Mouse (Mus musculus): ENCODE measurements around the gene Krt222. TPM values are rescaled to one million over a fixed set of nuclear protein-coding genes. Genes with fewer than 3 reads are reported as not detected.

Krt222 gene
- 0.29 and 0.59 TPM in 2 replicates for polyA plus RNA-seq (2014; fragmentation: Nextera tagmentation; extraction: Ambion mirVana)

- Histone ChIP-seq H3K9me3 (ENCODE audit: control insufficient read depth, low read length) (no peaks in the 10 kb centered on the region), H3K27ac (ENCODE audit: low read depth, low read length) (no peak within 1 kb of the TSS), H3K27me3 (ENCODE audit: control insufficient read depth, insufficient read depth, low read length) (no peaks in the 10 kb centered on the region), H3K4me3 (ENCODE audit: low read depth, low read length) (peak within 1 kb of the TSS; percentile 24; the same call in 1 of the 2 replicates), H3K4me2 (ENCODE audit: low read depth, low read length, severe bottlenecking) (peak within 1 kb of the TSS; percentile 51), H3K36me3 (ENCODE audit: control insufficient read depth, insufficient read depth, low read length) (no peaks in the 10 kb centered on the region), H3K9ac (ENCODE audit: low read length) (peak within 1 kb of the TSS; percentile 45), H3K4me1 (replicated peaks; ENCODE audit: control insufficient read depth, insufficient read depth, low read length) (peaks cover 4% of the 10 kb centered on the region; the same call in 1 of the 2 replicates)
- WGBS: 7% methylated on average over 17 of the region's 17 CpGs
- no peak for ATAC-seq (replicated peaks; ENCODE audit: low FRiP score)
- DNase-seq (ENCODE audit: low spot score): no peak
Observed at GRCm38 (mm10) chr11:99243820-99244374, at the start of gene Krt222. Gene Krt222 (minus strand): TSS chr11:99244085.

GRCm38 (mm10) chr11:99292846-99293245 lies 49.0 kb upstream of the Krt222 start:
- no peak overlapping the region for H3K4me2 ChIP-seq (ENCODE audit: low read depth, low read length, severe bottlenecking)
- no peaks in the 10 kb centered on the region for H3K27me3 ChIP-seq (ENCODE audit: control insufficient read depth, insufficient read depth, low read length)
- 64% methylated on average over 5 of the region's 5 CpGs for WGBS
- DNase-seq (ENCODE audit: low spot score) (peak; percentile 59), ATAC-seq (replicated peaks; ENCODE audit: low FRiP score) (no peak)
- no peaks in the 10 kb centered on the region for H3K36me3 ChIP-seq (ENCODE audit: control insufficient read depth, insufficient read depth, low read length)
- H3K9me3 ChIP-seq (ENCODE audit: control insufficient read depth, low read length): no peaks in the 10 kb centered on the region
- H3K4me3 ChIP-seq (ENCODE audit: low read depth, low read length): no peak overlapping the region
- H3K27ac ChIP-seq (ENCODE audit: low read depth, low read length): no peak overlapping the region
- no peaks in the 10 kb centered on the region for H3K4me1 ChIP-seq (replicated peaks; ENCODE audit: control insufficient read depth, insufficient read depth, low read length)
- no peak overlapping the region for H3K9ac ChIP-seq (ENCODE audit: low read length)

GRCm38 (mm10) chr11:99284833-99285312 lies 41.0 kb upstream of the Krt222 start, which contains the start of gene Krt24:
Gene Krt24 (minus strand): TSS chr11:99285262.
- ATAC-seq (replicated peaks; ENCODE audit: low FRiP score) (no peak), DNase-seq (ENCODE audit: low spot score) (no peak)
- no peaks in the 10 kb centered on the region for H3K4me1 ChIP-seq (replicated peaks; ENCODE audit: control insufficient read depth, insufficient read depth, low read length)
- no peaks in the 10 kb centered on the region for H3K36me3 ChIP-seq (ENCODE audit: control insufficient read depth, insufficient read depth, low read length)
- H3K4me3 ChIP-seq (ENCODE audit: low read depth, low read length): no peak within 1 kb of the TSS
- no peaks in the 10 kb centered on the region for H3K27me3 ChIP-seq (ENCODE audit: control insufficient read depth, insufficient read depth, low read length)
- 61% methylated on average over 11 of the region's 11 CpGs for WGBS
- H3K4me2 ChIP-seq (ENCODE audit: low read depth, low read length, severe bottlenecking): no peak within 1 kb of the TSS
- no peak within 1 kb of the TSS for H3K9ac ChIP-seq (ENCODE audit: low read length)
- H3K27ac ChIP-seq (ENCODE audit: low read depth, low read length): no peak within 1 kb of the TSS
- H3K9me3 ChIP-seq (ENCODE audit: control insufficient read depth, low read length): no peaks in the 10 kb centered on the region

- Histone ChIP-seq H3K4me2 (ENCODE audit: low read depth, low read length, severe bottlenecking) (no peak overlapping the region), H3K4me3 (ENCODE audit: low read depth, low read length) (no peak overlapping the region), H3K9ac (ENCODE audit: low read length) (no peak overlapping the region), H3K9me3 (ENCODE audit: control insufficient read depth, low read length) (no peaks in the 10 kb centered on the region), H3K36me3 (ENCODE audit: control insufficient read depth, insufficient read depth, low read length) (no peaks in the 10 kb centered on the region), H3K4me1 (replicated peaks; ENCODE audit: control insufficient read depth, insufficient read depth, low read length) (no peaks in the 10 kb centered on the region), H3K27me3 (ENCODE audit: control insufficient read depth, insufficient read depth, low read length) (no peaks in the 10 kb centered on the region), H3K27ac (ENCODE audit: low read depth, low read length) (no peak overlapping the region)
- no peak for ATAC-seq (replicated peaks; ENCODE audit: low FRiP score)
- 81% methylated on average over 5 of the region's 5 CpGs for WGBS
- DNase-seq (ENCODE audit: low spot score): no peak
Observed at GRCm38 (mm10) chr11:99284011-99284410, 40.1 kb upstream of the Krt222 start.

- no peak overlapping the region for H3K4me2 ChIP-seq (ENCODE audit: low read depth, low read length, severe bottlenecking)
- no peak for DNase-seq (ENCODE audit: low spot score)
- no peak for ATAC-seq (replicated peaks; ENCODE audit: low FRiP score)
- no peaks in the 10 kb centered on the region for H3K4me1 ChIP-seq (replicated peaks; ENCODE audit: control insufficient read depth, insufficient read depth, low read length)
- H3K4me3 ChIP-seq (ENCODE audit: low read depth, low read length): no peak overlapping the region
- 60% methylated on average over 4 of the region's 4 CpGs for WGBS
- H3K36me3 ChIP-seq (ENCODE audit: control insufficient read depth, insufficient read depth, low read length): no peaks in the 10 kb centered on the region
- H3K27me3 ChIP-seq (ENCODE audit: control insufficient read depth, insufficient read depth, low read length): no peaks in the 10 kb centered on the region
- H3K27ac ChIP-seq (ENCODE audit: low read depth, low read length): no peak overlapping the region
- H3K9ac ChIP-seq (ENCODE audit: low read length): no peak overlapping the region
- no peaks in the 10 kb centered on the region for H3K9me3 ChIP-seq (ENCODE audit: control insufficient read depth, low read length)
Observed at GRCm38 (mm10) chr11:99283334-99283733, 39.4 kb upstream of the Krt222 start.

- Histone ChIP-seq H3K9me3 (ENCODE audit: control insufficient read depth, low read length) (no peaks in the 10 kb centered on the region), H3K27ac (ENCODE audit: low read depth, low read length) (no peak overlapping the region), H3K9ac (ENCODE audit: low read length) (no peak overlapping the region), H3K27me3 (ENCODE audit: control insufficient read depth, insufficient read depth, low read length) (no peaks in the 10 kb centered on the region), H3K36me3 (ENCODE audit: control insufficient read depth, insufficient read depth, low read length) (no peaks in the 10 kb centered on the region), H3K4me2 (ENCODE audit: low read depth, low read length, severe bottlenecking) (no peak overlapping the region), H3K4me3 (ENCODE audit: low read depth, low read length) (no peak overlapping the region), H3K4me1 (replicated peaks; ENCODE audit: control insufficient read depth, insufficient read depth, low read length) (no peaks in the 10 kb centered on the region)
- ATAC-seq (replicated peaks; ENCODE audit: low FRiP score) (no peak), DNase-seq (ENCODE audit: low spot score) (no peak)
- 78% methylated on average over 9 of the region's 9 CpGs for WGBS
Observed at GRCm38 (mm10) chr11:99281116-99281515, 37.2 kb upstream of the Krt222 start.

GRCm38 (mm10) chr11:99279986-99280385 lies 36.1 kb upstream of the Krt222 start:
- Histone ChIP-seq H3K9me3 (ENCODE audit: control insufficient read depth, low read length) (no peaks in the 10 kb centered on the region), H3K4me3 (ENCODE audit: low read depth, low read length) (no peak overlapping the region), H3K4me1 (replicated peaks; ENCODE audit: control insufficient read depth, insufficient read depth, low read length) (no peaks in the 10 kb centered on the region), H3K9ac (ENCODE audit: low read length) (no peak overlapping the region), H3K4me2 (ENCODE audit: low read depth, low read length, severe bottlenecking) (no peak overlapping the region), H3K27me3 (ENCODE audit: control insufficient read depth, insufficient read depth, low read length) (no peaks in the 10 kb centered on the region), H3K27ac (ENCODE audit: low read depth, low read length) (no peak overlapping the region), H3K36me3 (ENCODE audit: control insufficient read depth, insufficient read depth, low read length) (no peaks in the 10 kb centered on the region)
- ATAC-seq (replicated peaks; ENCODE audit: low FRiP score) (no peak), DNase-seq (ENCODE audit: low spot score) (no peak)
- 82% methylated on average over 5 of the region's 5 CpGs for WGBS

GRCm38 (mm10) chr11:99276786-99277185 lies 32.9 kb upstream of the Krt222 start:
- Histone ChIP-seq H3K4me2 (ENCODE audit: low read depth, low read length, severe bottlenecking) (no peak overlapping the region), H3K27me3 (ENCODE audit: control insufficient read depth, insufficient read depth, low read length) (no peaks in the 10 kb centered on the region), H3K9ac (ENCODE audit: low read length) (no peak overlapping the region), H3K9me3 (ENCODE audit: control insufficient read depth, low read length) (no peaks in the 10 kb centered on the region), H3K4me3 (ENCODE audit: low read depth, low read length) (no peak overlapping the region), H3K4me1 (replicated peaks; ENCODE audit: control insufficient read depth, insufficient read depth, low read length) (no peaks in the 10 kb centered on the region), H3K27ac (ENCODE audit: low read depth, low read length) (no peak overlapping the region), H3K36me3 (ENCODE audit: control insufficient read depth, insufficient read depth, low read length) (no peaks in the 10 kb centered on the region)
- DNase-seq (ENCODE audit: low spot score) (no peak), ATAC-seq (replicated peaks; ENCODE audit: low FRiP score) (no peak)
- WGBS: 78% methylated on average over 7 of the region's 7 CpGs

- H3K27ac ChIP-seq (ENCODE audit: low read depth, low read length): no peak overlapping the region
- no peak overlapping the region for H3K9ac ChIP-seq (ENCODE audit: low read length)
- no peak for DNase-seq (ENCODE audit: low spot score)
- H3K36me3 ChIP-seq (ENCODE audit: control insufficient read depth, insufficient read depth, low read length): no peaks in the 10 kb centered on the region
- 85% methylated on average over 6 of the region's 6 CpGs for WGBS
- ATAC-seq (replicated peaks; ENCODE audit: low FRiP score): no peak
- no peak overlapping the region for H3K4me3 ChIP-seq (ENCODE audit: low read depth, low read length)
- H3K4me2 ChIP-seq (ENCODE audit: low read depth, low read length, severe bottlenecking): no peak overlapping the region
- H3K9me3 ChIP-seq (ENCODE audit: control insufficient read depth, low read length): no peaks in the 10 kb centered on the region
- no peaks in the 10 kb centered on the region for H3K27me3 ChIP-seq (ENCODE audit: control insufficient read depth, insufficient read depth, low read length)
- no peaks in the 10 kb centered on the region for H3K4me1 ChIP-seq (replicated peaks; ENCODE audit: control insufficient read depth, insufficient read depth, low read length)
Observed at GRCm38 (mm10) chr11:99275624-99276023, 31.7 kb upstream of the Krt222 start.
